ENCODE assay signal across 29 mouse cellular contexts in the genomic region with DNA sequence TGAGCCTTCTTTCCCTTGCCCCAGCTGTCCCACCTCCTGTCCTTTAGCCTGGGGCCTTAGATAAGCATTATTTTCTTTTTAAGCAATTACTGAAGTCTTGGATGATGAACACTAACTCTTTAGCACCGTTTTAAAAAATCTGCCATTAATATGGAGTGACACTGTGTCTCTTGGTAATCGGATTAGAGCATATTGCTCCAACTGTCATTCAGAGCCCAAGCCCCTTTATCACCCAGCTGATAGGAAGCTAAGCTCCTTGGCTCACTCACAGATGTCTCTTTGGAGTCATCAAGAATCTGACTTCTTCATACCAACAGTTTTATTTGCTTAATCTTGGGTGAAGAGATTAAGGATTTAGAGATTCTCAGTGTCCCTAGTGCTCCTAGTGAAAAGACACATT.
DNase-seq lines count a peak whose midpoint lies in the region; ATAC-seq lines count a peak whose summit lies in the region.
"Had no signal": no experiment of that assay in that cellular context is flagged by ENCODE, and none has a peak within 500 bp of the region (broad histone marks: within the 10 kb centered on the region; RNA-seq: fewer than 3 reads in every experiment).

No protein-coding gene starts in this region.

- H3K27me3 ChIP-seq in midbrain, embryonic 11.5 days (ENCODE audit: control insufficient read depth, insufficient read depth, low read length): no peaks in the 10 kb centered on the region
- 0 out of 2 replicates have a peak, but pooled peaks cover 3% of the 10 kb centered on the region for H3K27me3 ChIP-seq in midbrain, embryonic 15.5 days (replicated peaks)
- no peaks in the 10 kb centered on the region for H3K27me3 ChIP-seq in midbrain, embryonic 16.5 days (ENCODE audit: control insufficient read depth, insufficient read depth, low read depth, low read length)
- H3K27me3 ChIP-seq: hindbrain, embryonic 12.5 days had no signal

- H3K9ac ChIP-seq in midbrain, embryonic 11.5 days (ENCODE audit: low read length): no peak overlapping the region
- no peak overlapping the region for H3K9ac ChIP-seq in midbrain, embryonic 15.5 days
- no peak overlapping the region for H3K9ac ChIP-seq in midbrain, embryonic 16.5 days (ENCODE audit: low read depth, low read length)
- H3K9ac ChIP-seq: embryonic facial prominence, embryonic 13.5 days; forebrain, embryonic 12.5 days; forebrain, embryonic 15.5 days; heart, embryonic 13.5 days; hindbrain, embryonic 12.5 days had no signal

- no peak overlapping the region for H3K27ac ChIP-seq in midbrain, embryonic 11.5 days (ENCODE audit: low read depth, low read length)
- no peak overlapping the region for H3K27ac ChIP-seq in midbrain, embryonic 15.5 days
- H3K27ac ChIP-seq in midbrain, embryonic 16.5 days (ENCODE audit: low read length): no peak overlapping the region
- H3K27ac ChIP-seq: embryonic facial prominence, embryonic 10.5 days; embryonic facial prominence, embryonic 13.5 days; forebrain, embryonic 12.5 days; forebrain, embryonic 15.5 days; gastrocnemius, adult 2 months; heart, adult 2 months; heart, embryonic 10.5 days; heart, embryonic 13.5 days; hindbrain, embryonic 12.5 days had no signal

- H3K9me3 ChIP-seq in midbrain, embryonic 11.5 days (ENCODE audit: control insufficient read depth, low read length): no peaks in the 10 kb centered on the region
- H3K9me3 ChIP-seq in midbrain, embryonic 15.5 days: no peaks in the 10 kb centered on the region
- no peaks in the 10 kb centered on the region for H3K9me3 ChIP-seq in midbrain, embryonic 16.5 days (replicated peaks; ENCODE audit: control insufficient read depth, low read length, poor library complexity, severe bottlenecking)
- H3K9me3 ChIP-seq: embryonic facial prominence, embryonic 10.5 days; embryonic facial prominence, embryonic 13.5 days; forebrain, embryonic 12.5 days; forebrain, embryonic 15.5 days; heart, embryonic 10.5 days; heart, embryonic 13.5 days; hindbrain, embryonic 12.5 days had no signal

- DNase-seq in heart, adult 11 months: peak; percentile 23
- DNase-seq in heart, postnatal 25 days (ENCODE audit: low spot score): no peak
- peak; percentile 83 for DNase-seq in midbrain, embryonic 11.5 days (ENCODE audit: low spot score, missing footprints)
- peak; percentile 84 for DNase-seq in retina, postnatal 1 day
- DNase-seq in gastrocnemius, adult 8-10 months (ENCODE audit: low spot score in 2 of 2): no peak
- DNase-seq: adrenal gland, adult 2 months; adrenal gland, postnatal 14 days; cerebellum, adult 11-12 months; cerebellum, adult 8-10 months; cerebellum, postnatal 10 days; cerebellum, postnatal 36 days; embryo, embryonic 11 days; gastrocnemius, adult 2 months; gastrocnemius, postnatal 25 days; heart, adult 2 months; heart, postnatal 14 days had no signal

- no peak overlapping the region for H3K4me3 ChIP-seq in midbrain, embryonic 11.5 days (ENCODE audit: low read depth, low read length)
- H3K4me3 ChIP-seq in midbrain, embryonic 15.5 days: no peak overlapping the region
- H3K4me3 ChIP-seq in midbrain, embryonic 16.5 days (ENCODE audit: low read depth, low read length): no peak overlapping the region
- H3K4me3 ChIP-seq: embryonic facial prominence, embryonic 10.5 days; embryonic facial prominence, embryonic 13.5 days; erythroblast, embryonic 14.5 days; forebrain, embryonic 12.5 days; forebrain, embryonic 15.5 days; gastrocnemius, adult 2 months; heart, adult 2 months; heart, embryonic 10.5 days; heart, embryonic 13.5 days; hindbrain, embryonic 12.5 days had no signal

- H3K4me2 ChIP-seq in midbrain, embryonic 11.5 days: no peak overlapping the region
- no peak overlapping the region for H3K4me2 ChIP-seq in midbrain, embryonic 15.5 days
- no peak overlapping the region for H3K4me2 ChIP-seq in midbrain, embryonic 16.5 days (ENCODE audit: low read length)
- H3K4me2 ChIP-seq: embryonic facial prominence, embryonic 13.5 days; forebrain, embryonic 12.5 days; forebrain, embryonic 15.5 days; heart, embryonic 13.5 days; hindbrain, embryonic 12.5 days had no signal

- intact Hi-C loops in heart, postnatal 25 days (cut with DNase I): no loop called here

- 36% methylated on average over 2 of the region's 2 CpGs for WGBS in midbrain, embryonic 11.5 days
- WGBS in midbrain, embryonic 15.5 days: 38% methylated on average over 2 of the region's 2 CpGs
- 26% methylated on average over 2 of the region's 2 CpGs for WGBS in midbrain, embryonic 16.5 days

- no peak for ATAC-seq in midbrain, embryonic 11.5 days (ENCODE audit: low FRiP score)
- no peak for ATAC-seq in midbrain, embryonic 15.5 days (replicated peaks)
- ATAC-seq in midbrain, embryonic 16.5 days: 0 out of 2 replicates have a peak, but pooled peaks have one; percentile 62
- ATAC-seq in activated CD4-positive, CD25-positive, alpha-beta regulatory T cell, adult 4 months: no peak
- ATAC-seq: forebrain, embryonic 15.5 days; hindbrain, embryonic 16.5 days; inflammation-experienced regulatory T-cells, adult 6 months had no signal

- no peaks in the 10 kb centered on the region for H3K36me3 ChIP-seq in midbrain, embryonic 11.5 days (ENCODE audit: control insufficient read depth, insufficient read depth, low read length)
- H3K36me3 ChIP-seq in midbrain, embryonic 15.5 days (replicated peaks): no peaks in the 10 kb centered on the region
- H3K36me3 ChIP-seq in midbrain, embryonic 16.5 days (ENCODE audit: control insufficient read depth, insufficient read depth, low read length): no peaks in the 10 kb centered on the region
- H3K36me3 ChIP-seq: embryonic facial prominence, embryonic 10.5 days; embryonic facial prominence, embryonic 13.5 days; forebrain, embryonic 12.5 days; forebrain, embryonic 15.5 days; heart, embryonic 10.5 days; heart, embryonic 13.5 days; hindbrain, embryonic 12.5 days had no signal

- no peaks in the 10 kb centered on the region for H3K4me1 ChIP-seq in midbrain, embryonic 11.5 days (ENCODE audit: control insufficient read depth, insufficient read depth, low read length)
- H3K4me1 ChIP-seq in midbrain, embryonic 15.5 days: no peaks in the 10 kb centered on the region
- H3K4me1 ChIP-seq in midbrain, embryonic 16.5 days (ENCODE audit: control insufficient read depth, insufficient read depth, low read length): no peaks in the 10 kb centered on the region
- H3K4me1 ChIP-seq: embryonic facial prominence, embryonic 13.5 days; forebrain, embryonic 12.5 days; forebrain, embryonic 15.5 days; heart, embryonic 13.5 days; hindbrain, embryonic 12.5 days had no signal

Comparison
In these comparisons a context has a peak if more than half of its experiments do, and no peak if none do; other contexts are left out.
1. DNase-seq: peak in heart, adult 11 months (single experiment), midbrain, embryonic 11.5 days (single experiment) and retina, postnatal 1 day (single experiment); none in heart, postnatal 25 days (single experiment) and gastrocnemius, adult 8-10 months (0 of 2).